Mouse (Mus musculus): ENCODE data around the gene Fsip1. TPM values are rescaled to one million over a fixed set of nuclear protein-coding genes. Genes with fewer than 3 reads are reported as not detected.

Fsip1 gene
- total and polyA plus RNA-seq, 2 experiments from 2014 or later = 3.7 to 5.7 TPM

DNA sequence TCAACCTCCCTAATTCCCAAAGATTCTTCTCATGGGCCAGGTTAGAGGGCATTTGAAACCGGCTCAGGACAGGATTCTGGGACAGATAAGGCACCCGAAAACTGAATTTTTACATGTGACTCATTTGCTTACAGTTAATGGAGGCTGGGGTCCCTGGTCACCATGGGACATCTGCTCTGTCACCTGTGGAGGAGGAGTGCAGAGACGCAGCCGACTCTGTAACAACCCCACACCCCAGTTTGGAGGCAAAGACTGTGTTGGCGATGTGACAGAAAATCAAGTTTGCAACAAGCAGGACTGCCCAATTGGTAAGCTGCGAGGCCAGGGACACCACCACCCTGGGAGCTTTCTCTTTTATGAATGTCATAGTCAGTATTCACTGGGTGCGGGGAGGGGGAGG, 138.3 kb downstream of the Fsip1 start:
- H3K4me2 ChIP-seq (ENCODE audit: low read depth) = no peak overlapping the region
- peaks cover 3% of the 10 kb centered on the region; the same call in 1 of the 2 replicates for H3K4me1 ChIP-seq (ENCODE audit: insufficient read depth)
- no peak for TF ChIP-seq CTCF (IDR thresholded peaks at IDR 0.05; ENCODE audit: low read depth)
- no peaks in the 10 kb centered on the region; the same call in 1 of the 2 replicates for H3K36me3 ChIP-seq (ENCODE audit: insufficient read depth)
- H3K9me3 ChIP-seq (ENCODE audit: low read length) = no peaks in the 10 kb centered on the region
- no peak overlapping the region for H3K27ac ChIP-seq (ENCODE audit: low read depth, low read length)
- H3K27me3 ChIP-seq (ENCODE audit: insufficient read depth, low read length) = no peaks in the 10 kb centered on the region
- H3K9ac ChIP-seq = no peak overlapping the region
- H3K4me3 ChIP-seq (ENCODE audit: low read depth, low read length) = no peak overlapping the region
- 87% methylated on average over 7 of the region's 7 CpGs for WGBS
- no peak for ATAC-seq
- no peak for DNase-seq

DNA sequence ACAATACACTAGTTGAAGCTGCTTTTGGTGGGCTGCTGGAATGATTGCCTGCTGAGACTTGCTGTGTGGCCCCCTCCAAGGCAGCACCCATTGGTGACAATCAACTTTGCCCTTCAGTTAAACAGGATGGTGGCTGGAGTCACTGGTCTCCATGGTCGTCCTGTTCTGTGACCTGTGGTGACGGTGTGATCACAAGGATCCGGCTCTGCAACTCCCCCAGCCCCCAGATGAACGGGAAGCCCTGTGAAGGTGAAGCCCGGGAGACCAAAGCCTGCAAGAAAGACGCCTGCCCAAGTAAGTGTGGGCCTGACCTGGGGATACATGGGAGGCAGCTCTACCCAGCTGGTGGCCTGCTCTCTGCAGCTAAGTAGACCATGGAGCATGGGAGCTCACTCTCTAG, 138.7 kb downstream of the Fsip1 start:
- no peak overlapping the region for H3K27ac ChIP-seq (ENCODE audit: low read depth, low read length)
- no peaks in the 10 kb centered on the region for H3K27me3 ChIP-seq (ENCODE audit: insufficient read depth, low read length)
- ATAC-seq (no peak), DNase-seq (no peak)
- WGBS = 82% methylated on average over 6 of the region's 6 CpGs
- no peak overlapping the region for H3K9ac ChIP-seq
- H3K4me2 ChIP-seq (ENCODE audit: low read depth) = no peak overlapping the region
- TF ChIP-seq CTCF (IDR thresholded peaks at IDR 0.05; ENCODE audit: low read depth) = no peak
- peaks cover 3% of the 10 kb centered on the region; the same call in 1 of the 2 replicates for H3K4me1 ChIP-seq (ENCODE audit: insufficient read depth)
- H3K4me3 ChIP-seq (ENCODE audit: low read depth, low read length) = no peak overlapping the region
- H3K9me3 ChIP-seq (ENCODE audit: low read length) = no peaks in the 10 kb centered on the region
- no peaks in the 10 kb centered on the region; the same call in 1 of the 2 replicates for H3K36me3 ChIP-seq (ENCODE audit: insufficient read depth)

DNA sequence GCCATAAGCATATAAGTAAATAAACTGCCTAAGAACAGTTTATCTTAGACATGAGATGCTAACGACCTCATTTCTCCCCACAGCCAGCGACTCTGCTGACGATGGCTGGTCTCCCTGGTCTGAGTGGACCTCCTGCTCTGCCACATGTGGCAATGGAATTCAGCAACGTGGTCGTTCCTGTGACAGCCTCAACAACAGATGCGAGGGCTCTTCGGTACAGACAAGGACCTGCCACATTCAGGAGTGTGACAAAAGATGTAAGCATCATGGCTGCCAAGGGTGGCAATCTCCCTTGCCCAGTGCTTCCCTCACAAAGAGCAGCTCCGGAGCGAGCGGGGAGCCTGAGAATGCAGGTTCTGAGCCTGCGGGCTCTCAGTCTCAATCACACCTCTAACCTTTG, 139.4 kb downstream of the Fsip1 start:
- TF ChIP-seq CTCF (IDR thresholded peaks at IDR 0.05; ENCODE audit: low read depth) = no peak
- Histone ChIP-seq H3K27ac (ENCODE audit: low read depth, low read length) (no peak overlapping the region), H3K4me2 (ENCODE audit: low read depth) (no peak overlapping the region)

DNA sequence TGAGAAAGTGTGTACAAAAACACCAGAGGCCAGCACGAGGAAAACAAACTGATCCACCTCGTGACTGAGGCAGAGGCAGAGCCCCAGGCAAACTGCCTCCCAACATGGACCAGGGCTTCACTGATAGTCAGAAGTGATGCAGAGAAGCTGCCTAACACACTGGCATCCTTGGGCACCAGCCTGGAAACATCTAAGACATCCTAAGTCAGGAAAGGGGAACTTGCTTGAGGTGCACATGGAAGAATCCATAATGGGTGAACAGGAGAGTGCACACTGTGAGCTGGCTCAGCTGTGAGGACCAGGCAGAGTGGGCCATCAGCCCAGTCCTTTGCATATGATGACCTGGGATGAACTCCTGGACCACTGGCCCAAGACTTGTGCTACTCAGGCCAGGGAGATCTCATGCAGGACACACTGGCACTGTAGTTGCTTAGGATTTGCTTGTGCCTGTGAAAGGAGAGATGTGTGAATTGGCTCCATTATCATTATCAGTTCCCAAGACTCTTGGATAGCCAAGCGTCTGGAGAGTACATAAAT, 139.9 kb downstream of the Fsip1 start:
- H3K27ac ChIP-seq (ENCODE audit: low read depth, low read length) = no peak overlapping the region
- no peaks in the 10 kb centered on the region for H3K9me3 ChIP-seq (ENCODE audit: low read length)
- 70% methylated on average over 3 of the region's 3 CpGs for WGBS
- peaks cover 3% of the 10 kb centered on the region; the same call in 1 of the 2 replicates for H3K4me1 ChIP-seq (ENCODE audit: insufficient read depth)
- no peak overlapping the region for H3K9ac ChIP-seq
- DNase-seq (no peak), ATAC-seq (no peak)
- H3K4me2 ChIP-seq (ENCODE audit: low read depth) = no peak overlapping the region
- H3K27me3 ChIP-seq (ENCODE audit: insufficient read depth, low read length) = no peaks in the 10 kb centered on the region; the same call in 1 of the 2 replicates
- TF ChIP-seq CTCF (IDR thresholded peaks at IDR 0.05; ENCODE audit: low read depth) = no peak
- no peaks in the 10 kb centered on the region; the same call in 1 of the 2 replicates for H3K36me3 ChIP-seq (ENCODE audit: insufficient read depth)
- H3K4me3 ChIP-seq (ENCODE audit: low read depth, low read length) = no peak overlapping the region

More for the DNA sequence above, 139.4 kb downstream of the Fsip1 start:
- 69% methylated on average over 11 of the region's 11 CpGs for WGBS
- H3K27me3 ChIP-seq (ENCODE audit: insufficient read depth, low read length) = no peaks in the 10 kb centered on the region; the same call in 1 of the 2 replicates
- H3K9me3 ChIP-seq (ENCODE audit: low read length) = no peaks in the 10 kb centered on the region
- no peak for DNase-seq
- H3K4me1 ChIP-seq (ENCODE audit: insufficient read depth) = peaks cover 3% of the 10 kb centered on the region; the same call in 1 of the 2 replicates
- no peak overlapping the region for H3K4me3 ChIP-seq (ENCODE audit: low read depth, low read length)
- no peak for ATAC-seq
- H3K36me3 ChIP-seq (ENCODE audit: insufficient read depth) = no peaks in the 10 kb centered on the region; the same call in 1 of the 2 replicates
- H3K9ac ChIP-seq = no peak overlapping the region

DNA sequence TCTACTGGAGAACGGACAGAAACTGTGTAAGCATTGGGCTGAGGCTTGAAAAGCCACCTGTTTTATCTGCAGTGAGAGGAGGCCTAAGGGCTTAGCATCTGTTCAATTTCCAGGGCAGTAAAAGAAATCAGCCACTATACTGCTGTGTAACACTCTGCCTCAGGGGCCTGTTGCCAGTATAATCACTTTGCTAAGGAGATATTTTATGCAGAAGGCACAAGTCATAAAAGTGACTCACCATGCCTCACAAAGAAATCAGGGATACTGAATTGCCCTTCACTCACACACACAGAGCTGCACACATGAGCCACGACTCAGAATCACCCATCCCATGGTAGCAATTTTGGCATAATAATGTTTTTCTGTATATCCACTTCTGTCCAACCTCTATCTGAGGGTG, 140.6 kb downstream of the Fsip1 start:
- no peak overlapping the region for H3K27ac ChIP-seq (ENCODE audit: low read depth, low read length)
- no peak overlapping the region for H3K9ac ChIP-seq
- ATAC-seq (no peak), DNase-seq (no peak)
- 40% methylated on average over 2 of the region's 2 CpGs for WGBS
- peaks cover 3% of the 10 kb centered on the region; the same call in 1 of the 2 replicates for H3K4me1 ChIP-seq (ENCODE audit: insufficient read depth)
- H3K4me3 ChIP-seq (ENCODE audit: low read depth, low read length) = no peak overlapping the region
- H3K9me3 ChIP-seq (ENCODE audit: low read length) = no peaks in the 10 kb centered on the region
- TF ChIP-seq CTCF (IDR thresholded peaks at IDR 0.05; ENCODE audit: low read depth) = no peak
- no peaks in the 10 kb centered on the region; the same call in 1 of the 2 replicates for H3K27me3 ChIP-seq (ENCODE audit: insufficient read depth, low read length)
- no peaks in the 10 kb centered on the region; the same call in 1 of the 2 replicates for H3K36me3 ChIP-seq (ENCODE audit: insufficient read depth)
- no peak overlapping the region for H3K4me2 ChIP-seq (ENCODE audit: low read depth)

DNA sequence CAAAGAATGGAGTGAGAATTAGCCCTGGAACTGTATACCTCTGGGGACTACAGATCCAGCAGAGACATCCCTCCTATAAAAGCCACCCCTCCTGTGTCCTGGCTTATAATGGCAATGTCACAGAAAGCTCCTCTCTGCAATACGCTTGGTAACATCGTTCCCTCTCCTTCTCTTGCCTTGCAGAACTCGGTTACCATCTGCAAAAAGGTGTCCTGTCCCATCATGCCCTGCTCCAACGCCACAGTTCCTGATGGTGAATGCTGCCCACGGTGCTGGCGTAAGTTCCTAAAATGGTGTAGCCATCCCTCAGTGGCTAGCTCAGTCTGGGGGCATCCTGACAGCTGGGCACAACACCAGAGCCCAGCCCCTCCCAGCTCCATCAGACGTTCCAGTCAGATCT, 141.1 kb downstream of the Fsip1 start:
- H3K4me3 ChIP-seq (ENCODE audit: low read depth, low read length) = no peak overlapping the region
- no peak overlapping the region for H3K4me2 ChIP-seq (ENCODE audit: low read depth)
- peaks cover 3% of the 10 kb centered on the region; the same call in 1 of the 2 replicates for H3K4me1 ChIP-seq (ENCODE audit: insufficient read depth)
- ATAC-seq = no peak
- H3K9me3 ChIP-seq (ENCODE audit: low read length) = no peaks in the 10 kb centered on the region
- H3K36me3 ChIP-seq (ENCODE audit: insufficient read depth) = no peaks in the 10 kb centered on the region; the same call in 1 of the 2 replicates
- H3K9ac ChIP-seq = no peak overlapping the region
- WGBS = 79% methylated on average over 7 of the region's 7 CpGs
- H3K27me3 ChIP-seq (ENCODE audit: insufficient read depth, low read length) = no peaks in the 10 kb centered on the region; the same call in 1 of the 2 replicates
- TF ChIP-seq CTCF (IDR thresholded peaks at IDR 0.05; ENCODE audit: low read depth) = no peak
- no peak overlapping the region for H3K27ac ChIP-seq (ENCODE audit: low read depth, low read length)
- DNase-seq = no peak

DNA sequence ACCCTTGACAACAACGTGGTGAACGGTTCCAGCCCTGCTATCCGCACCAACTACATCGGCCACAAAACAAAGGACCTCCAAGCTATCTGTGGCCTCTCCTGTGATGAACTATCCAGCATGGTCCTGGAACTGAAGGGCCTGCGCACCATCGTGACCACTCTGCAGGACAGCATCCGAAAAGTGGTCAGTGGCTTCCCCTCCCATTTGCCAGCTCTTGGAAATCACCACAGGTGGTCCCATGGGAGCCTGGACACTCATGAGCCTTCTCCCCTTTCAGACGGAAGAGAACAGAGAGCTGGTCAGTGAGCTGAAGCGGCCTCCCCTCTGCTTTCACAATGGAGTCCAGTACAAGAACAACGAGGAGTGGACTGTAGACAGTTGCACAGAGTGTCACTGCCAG, 142.1 kb downstream of the Fsip1 start:
- H3K4me3 ChIP-seq (ENCODE audit: low read depth, low read length) = no peak overlapping the region
- TF ChIP-seq CTCF (IDR thresholded peaks at IDR 0.05; ENCODE audit: low read depth) = no peak
- 72% methylated on average over 10 of the region's 10 CpGs for WGBS

More for the DNA sequence above, 142.1 kb downstream of the Fsip1 start:
- H3K4me1 ChIP-seq (ENCODE audit: insufficient read depth) = peaks cover 3% of the 10 kb centered on the region; the same call in 1 of the 2 replicates
- no peak overlapping the region for H3K27ac ChIP-seq (ENCODE audit: low read depth, low read length)
- ATAC-seq (no peak), DNase-seq (no peak)
- H3K9ac ChIP-seq = no peak overlapping the region; the same call in 1 of the 2 replicates
- H3K27me3 ChIP-seq (ENCODE audit: insufficient read depth, low read length) = no peaks in the 10 kb centered on the region; the same call in 1 of the 2 replicates
- H3K4me2 ChIP-seq (ENCODE audit: low read depth) = peak overlapping the region; percentile 26
- no peaks in the 10 kb centered on the region; the same call in 1 of the 2 replicates for H3K36me3 ChIP-seq (ENCODE audit: insufficient read depth)
- no peaks in the 10 kb centered on the region for H3K9me3 ChIP-seq (ENCODE audit: low read length)

Measured in forebrain, postnatal 0 days (tissue).